Mouse (Mus musculus): ENCODE data around the gene Invs.

The Invs gene

DNA sequence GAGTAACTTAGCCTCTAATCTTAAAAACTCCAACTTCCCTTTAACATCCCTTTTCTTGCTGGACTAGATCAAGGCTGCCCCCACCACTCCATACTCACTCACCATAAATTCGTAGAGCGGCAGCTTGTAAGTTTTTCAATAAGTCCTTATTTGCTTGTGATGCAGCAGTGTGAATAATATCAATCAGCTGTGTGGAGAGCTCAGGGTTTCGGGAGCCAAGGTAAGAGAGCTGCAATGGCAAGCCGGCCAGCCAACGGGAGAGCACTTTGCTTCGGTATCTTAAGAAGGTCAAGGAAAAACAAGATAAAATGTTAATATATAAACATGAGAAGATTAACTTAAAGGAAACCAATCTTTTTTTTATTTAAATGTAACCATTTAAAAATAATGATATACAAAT lies 178.9 kb downstream of the Invs start:
- in situ Hi-C loops (cut with MboI, MseI) = loop anchor here (10.0 kb wide), 1 partner anchor 1186 kb away; no protein-coding TSS in a partner anchor

DNA sequence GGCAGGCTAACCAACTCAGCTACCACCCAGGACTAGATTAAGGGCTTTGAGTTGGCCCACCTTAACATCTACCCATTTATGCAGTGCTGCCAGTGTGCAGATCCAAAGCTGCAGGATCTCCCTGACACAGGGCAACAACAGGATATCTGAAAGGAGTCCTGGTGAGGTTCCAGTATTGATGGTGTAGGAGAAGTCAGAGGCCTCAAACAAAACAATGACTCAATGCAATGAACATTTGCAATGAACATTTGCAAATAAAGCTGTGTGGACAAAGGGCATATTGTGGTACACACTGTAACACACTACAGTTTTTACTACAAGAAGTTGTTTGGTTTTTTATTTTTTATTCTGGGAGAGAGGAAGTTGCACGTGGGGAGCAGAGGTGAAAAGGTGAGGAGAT lies 181.5 kb downstream of the Invs start:
- in situ Hi-C loops (cut with MboI, MseI) = no loop called here

DNA sequence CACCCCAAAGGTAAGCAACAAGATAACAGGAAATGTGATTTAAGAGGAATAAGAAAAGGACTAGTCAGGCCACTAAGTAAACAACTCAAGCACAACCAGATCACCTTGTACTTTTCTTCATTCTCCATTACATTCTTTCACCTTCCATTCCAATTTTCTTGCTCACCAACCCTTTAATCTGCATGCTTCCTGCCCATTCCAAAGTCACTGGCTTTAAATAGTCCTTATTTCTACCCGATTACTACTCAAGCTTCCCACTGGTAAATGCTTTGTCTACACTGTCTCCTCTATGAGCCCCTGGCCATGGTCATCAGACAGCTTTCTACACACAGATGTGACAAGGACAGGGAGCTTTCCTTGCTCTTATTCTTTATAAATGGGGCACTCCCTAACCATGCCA lies 191.4 kb downstream of the Invs start:
- in situ Hi-C loops (cut with MboI, MseI) = no loop called here

DNA sequence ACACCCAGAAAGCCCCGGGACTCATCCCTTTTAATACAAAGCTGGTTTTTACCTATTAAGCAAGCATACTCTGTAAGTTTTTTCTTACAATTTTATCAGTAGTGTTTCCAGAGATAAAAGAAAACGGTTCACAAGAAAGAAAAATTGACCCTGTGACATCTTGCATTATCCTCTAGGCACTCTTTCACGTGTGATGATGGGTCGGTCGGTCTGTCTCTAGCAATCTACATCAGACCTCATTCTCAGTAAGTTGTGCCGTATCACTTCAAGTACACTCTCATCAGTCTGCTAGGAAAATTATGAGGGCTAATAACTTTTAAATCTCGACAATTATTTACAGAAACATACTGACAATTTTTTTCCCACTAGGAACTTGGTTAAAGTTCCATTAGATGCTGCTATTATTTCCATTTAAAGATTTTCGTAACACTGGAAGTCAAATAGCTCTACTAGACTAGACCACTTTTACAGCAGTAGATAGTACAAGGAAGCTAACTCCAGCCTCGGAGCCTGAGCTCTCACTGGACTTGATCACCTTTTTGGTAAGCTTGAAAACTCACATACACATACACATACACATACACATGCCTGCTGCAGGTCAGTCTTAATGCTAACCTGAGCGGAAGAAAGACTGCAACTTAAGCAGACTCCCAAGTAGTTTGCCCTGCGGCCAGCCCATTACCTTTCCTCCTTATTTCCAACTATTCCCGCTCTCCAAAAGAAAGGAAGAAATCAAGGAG lies 192.7 kb downstream of the Invs start:
- in situ Hi-C loops (cut with MboI, MseI) = no loop called here

DNA sequence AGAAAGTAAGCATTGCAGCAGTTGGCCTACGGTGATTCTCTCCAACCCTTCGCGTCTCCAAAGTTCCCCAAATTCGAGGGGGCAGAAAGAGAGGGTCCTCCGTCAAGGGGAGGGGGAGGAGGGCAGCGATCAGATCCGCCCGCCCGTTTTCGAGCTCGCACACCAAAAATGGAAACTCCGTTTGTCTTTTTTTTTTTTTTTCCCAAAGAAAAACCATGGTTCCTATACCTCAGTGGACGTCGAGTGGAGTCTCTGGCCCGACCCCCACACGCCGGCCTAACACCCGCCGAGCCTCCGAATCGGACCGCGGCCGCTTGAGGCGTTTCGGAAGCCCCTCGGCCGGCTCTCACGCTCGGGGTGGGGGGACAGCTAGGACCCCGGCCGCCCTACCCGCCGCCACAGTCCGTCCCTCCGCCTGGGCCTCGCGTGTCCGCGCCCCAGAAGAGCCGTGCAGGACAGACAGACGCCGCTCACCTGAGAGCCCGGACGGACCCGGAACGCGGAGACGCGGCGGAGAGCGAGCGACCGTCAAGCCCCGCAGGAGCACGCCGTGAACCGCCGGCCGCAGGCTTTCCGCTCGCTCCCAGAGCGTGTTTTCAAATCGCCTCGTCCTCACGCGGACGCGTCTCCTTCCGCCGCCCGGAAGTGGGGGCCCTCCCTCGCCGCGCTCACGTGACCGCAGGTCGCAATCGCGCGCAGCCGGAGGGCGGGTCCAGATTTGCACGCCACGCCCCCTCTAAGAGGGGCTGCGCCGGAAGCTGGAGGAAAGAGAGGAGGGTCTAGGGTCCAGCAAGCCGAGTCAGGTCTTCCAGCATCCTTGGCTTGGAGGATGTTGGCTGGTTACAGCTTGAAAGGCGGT lies 193.5 kb downstream of the Invs start, which contains the start of gene Tex10:
TSS of gene Tex10 (minus strand) at position 668 of the 859 bp plus-strand sequence.
- in situ Hi-C loops (cut with MboI, MseI) = no loop called here

DNA sequence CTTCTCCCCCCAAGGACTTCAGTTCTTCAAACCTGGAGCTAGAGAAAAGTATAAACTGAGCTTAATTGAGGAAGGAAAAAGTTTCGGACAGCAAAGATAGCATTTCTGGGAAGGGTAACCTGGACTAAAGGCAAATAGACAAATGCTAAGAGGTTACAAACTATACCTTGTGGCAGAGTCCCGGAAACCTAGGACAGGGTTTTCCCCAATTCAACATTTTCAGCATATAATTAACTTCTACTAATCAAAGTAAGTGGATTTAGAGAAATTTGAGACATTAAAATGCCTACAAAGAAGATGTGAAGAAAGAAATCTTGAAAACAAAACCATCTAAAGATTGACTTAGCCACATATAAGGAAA lies 194.1 kb downstream of the Invs start:
- in situ Hi-C loops (cut with MboI, MseI) = no loop called here

DNA sequence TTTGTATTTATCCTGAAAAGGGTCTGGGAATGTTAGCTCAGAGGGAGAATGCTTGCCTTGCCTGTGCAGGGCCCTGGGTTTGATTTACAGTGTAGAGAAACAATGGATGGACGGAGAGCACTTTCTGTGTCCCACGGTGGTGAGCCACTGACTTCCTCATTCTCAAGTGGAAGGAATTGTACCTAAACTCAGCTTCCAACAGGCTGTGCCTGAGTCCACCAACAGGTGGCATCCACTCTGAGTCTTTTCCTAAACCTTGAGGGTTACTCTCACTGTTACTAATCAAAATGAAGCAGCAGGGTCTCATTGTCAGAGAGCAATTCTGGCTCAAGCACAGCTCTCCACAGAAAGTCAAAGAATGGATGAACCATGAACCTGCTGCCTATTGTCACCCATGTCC lies 201.7 kb downstream of the Invs start:
- in situ Hi-C loops (cut with MboI, MseI) = no loop called here

Measured in regulatory T cell (primary cell).